Mouse (Mus musculus) CH12.LX (cell line): ENCODE measurements around the gene Prrc2c. TPM values are rescaled to one million over a fixed set of nuclear protein-coding genes. Genes with fewer than 3 reads are reported as not detected.
"Not testable (repeated sequence)": the region's sequence is repeated elsewhere in the genome, so short reads cannot be mapped to it uniquely, and the experiment has no call there.

Experiments used
- DNase-seq: peaks from one replicate; pipeline ENCODE4 v3.0.0-alpha.2; 2013; ENCODE audit errors: extremely low read depth
- H3K27ac ChIP-seq: 2 replicates; pipeline ENCODE4 v1.5.1; 2012; ENCODE audit warnings: low read depth, mild to moderate bottlenecking, control low read depth, moderate library complexity; ENCODE audit not compliant: insufficient read depth
- H3K27me3 ChIP-seq: replicated peaks from 2 replicates; pipeline ENCODE3; 2012; ENCODE audit warnings: inconsistent platforms
- H3K36me3 ChIP-seq, 2 experiments: replicated peaks in 1 of 2; 2 replicates each; pipeline versions ENCODE3 to v1.6.1; 2012; ENCODE audit warnings: inconsistent platforms in 1 of 2, low read length in 1 of 2, mild to moderate bottlenecking in 1 of 2, mixed read lengths in 1 of 2, moderate library complexity in 1 of 2; ENCODE audit not compliant: control insufficient read depth in 1 of 2, insufficient read depth in 1 of 2
- H3K4me1 ChIP-seq, 2 experiments: 2 replicates each; pipeline ENCODE4 v1.6.1; 2012; ENCODE audit warnings: inconsistent platforms in 1 of 2, moderate library complexity in 1 of 2; ENCODE audit not compliant: insufficient read depth in 2 of 2, control insufficient read depth in 1 of 2
- H3K4me2 ChIP-seq: 2 replicates; pipeline ENCODE4 v1.6.1; 2012; ENCODE audit warnings: low read depth, mild to moderate bottlenecking, control low read depth; ENCODE audit not compliant: poor library complexity, insufficient read depth, severe bottlenecking
- H3K4me3 ChIP-seq, 3 experiments: fragments of 150-350 bp in 1 of 3; sonication (generic) in 1 of 3; replicated peaks in 1 of 3; 2 replicates each; pipeline versions ENCODE3 to v1.5.1; 2011 to 2012; ENCODE audit warnings: low read depth in 2 of 3, low read length in 2 of 3, mild to moderate bottlenecking in 2 of 3, moderate library complexity in 2 of 3, control low read depth in 1 of 3, improper control_type of control experiment in 1 of 3, inconsistent platforms in 1 of 3, mixed read lengths in 1 of 3; ENCODE audit not compliant: poor library complexity in 1 of 3
- H3K79me2 ChIP-seq: replicated peaks from 2 replicates; pipeline ENCODE4 v1.6.1; 2012; ENCODE audit warnings: mild to moderate bottlenecking, moderate library complexity; ENCODE audit not compliant: control insufficient read depth, poor library complexity, insufficient read depth, severe bottlenecking; ENCODE audit errors: extremely low read depth
- H3K9ac ChIP-seq: 2 replicates; pipeline ENCODE4 v1.6.1; 2012; ENCODE audit warnings: low read depth, mild to moderate bottlenecking, control low read depth, moderate library complexity; ENCODE audit not compliant: insufficient read depth
- H3K9me3 ChIP-seq: replicated peaks from 2 replicates; pipeline ENCODE3; 2012; ENCODE audit warnings: low read length, inconsistent platforms, mixed read lengths
- BHLHE40 ChIP-seq: IDR thresholded peaks from 2 replicates; pipeline ENCODE4 v1.6.1; 2011; ENCODE audit warnings: mild to moderate bottlenecking, low read depth, low read length, improper control_type of control experiment
- CHD1 ChIP-seq: IDR thresholded peaks from 2 replicates; pipeline ENCODE4 v1.6.1; 2012; ENCODE audit warnings: low read depth, low read length, improper control_type of control experiment, inconsistent platforms
- CHD2 ChIP-seq: IDR thresholded peaks from 2 replicates; pipeline ENCODE4 v1.6.1; 2011; ENCODE audit warnings: low read length, improper control_type of control experiment
- CTCF ChIP-seq, 2 experiments: IDR thresholded peaks in 1 of 2; conservative IDR thresholded peaks in 1 of 2; 2 replicates each; pipeline ENCODE4 v1.5.1; 2011 to 2012; ENCODE audit warnings: low read depth in 2 of 2, low read length in 2 of 2, improper control_type of control experiment in 1 of 2, inconsistent platforms in 1 of 2, mild to moderate bottlenecking in 1 of 2, moderate library complexity in 1 of 2
- E2F4 ChIP-seq: IDR thresholded peaks from 2 replicates; pipeline ENCODE4 v1.6.1; 2011; ENCODE audit warnings: low read depth, low read length, improper control_type of control experiment; ENCODE audit not compliant: insufficient replicate concordance
- EP300 ChIP-seq: IDR thresholded peaks from 2 replicates; pipeline ENCODE4 v1.6.1; 2011; ENCODE audit warnings: low read length, improper control_type of control experiment
- ETS1 ChIP-seq: conservative IDR thresholded peaks from 2 replicates; pipeline ENCODE4 v1.6.1; 2012; ENCODE audit warnings: low read depth, mild to moderate bottlenecking, inconsistent platforms, low read length, improper control_type of control experiment, moderate library complexity
- GABPA ChIP-seq: IDR thresholded peaks from 2 replicates; pipeline ENCODE4 v1.6.1; 2012; ENCODE audit warnings: low read depth, low read length, improper control_type of control experiment, inconsistent platforms; ENCODE audit not compliant: insufficient replicate concordance
- JUND ChIP-seq: conservative IDR thresholded peaks from 2 replicates; pipeline ENCODE4 v1.6.1; 2011; ENCODE audit warnings: low read depth, low read length, improper control_type of control experiment
- KAT2A ChIP-seq: IDR thresholded peaks from 2 replicates; pipeline ENCODE4 v1.6.1; 2012; ENCODE audit warnings: low read length, improper control_type of control experiment, inconsistent platforms; ENCODE audit not compliant: insufficient replicate concordance
- MAFK ChIP-seq: IDR thresholded peaks from 2 replicates; pipeline ENCODE4 v1.6.1; 2011; ENCODE audit warnings: low read length, improper control_type of control experiment; ENCODE audit not compliant: insufficient replicate concordance
- MAX ChIP-seq: IDR thresholded peaks from 2 replicates; pipeline ENCODE4 v1.6.1; 2011; ENCODE audit warnings: low read length, improper control_type of control experiment
- MEF2A ChIP-seq: IDR thresholded peaks from 2 replicates; pipeline ENCODE4 v1.6.1; 2014; ENCODE audit warnings: low read depth, mild to moderate bottlenecking, inconsistent platforms, low read length, improper control_type of control experiment, borderline replicate concordance
- MXI1 ChIP-seq: IDR thresholded peaks from 2 replicates; pipeline ENCODE4 v1.6.1; 2011; ENCODE audit warnings: mild to moderate bottlenecking, low read depth, low read length, improper control_type of control experiment
- NRF1 ChIP-seq: IDR thresholded peaks from 2 replicates; pipeline ENCODE4 v1.6.1; 2014; ENCODE audit warnings: low read depth, mild to moderate bottlenecking, inconsistent platforms, low read length, improper control_type of control experiment, moderate library complexity
- PAX5 ChIP-seq: IDR thresholded peaks from 2 replicates; pipeline ENCODE4 v1.6.1; 2012; ENCODE audit warnings: low read length, inconsistent platforms, mixed read lengths
- RAD21 ChIP-seq: IDR thresholded peaks from 2 replicates; pipeline ENCODE4 v1.6.1; 2011; ENCODE audit warnings: low read depth, mild to moderate bottlenecking, low read length, improper control_type of control experiment, moderate library complexity
- SIN3A ChIP-seq: IDR thresholded peaks from 2 replicates; pipeline ENCODE4 v1.6.1; 2012; ENCODE audit warnings: low read length, improper control_type of control experiment, inconsistent platforms
- TBP ChIP-seq: conservative IDR thresholded peaks from 2 replicates; pipeline ENCODE4 v1.6.1; 2011; ENCODE audit warnings: low read depth, low read length, improper control_type of control experiment
- TCF12 ChIP-seq: IDR thresholded peaks from 2 replicates; pipeline ENCODE4 v1.6.1; 2014; ENCODE audit warnings: low read depth, mild to moderate bottlenecking, inconsistent platforms, low read length, improper control_type of control experiment
- UBTF ChIP-seq: IDR thresholded peaks from 2 replicates; pipeline ENCODE4 v1.6.1; 2012; ENCODE audit warnings: low read depth, mild to moderate bottlenecking, inconsistent platforms, low read length, improper control_type of control experiment, moderate library complexity
- USF1 ChIP-seq: IDR thresholded peaks from 2 replicates; pipeline ENCODE4 v1.6.1; 2014; ENCODE audit warnings: low read depth, mild to moderate bottlenecking, inconsistent platforms, low read length, improper control_type of control experiment
- USF2 ChIP-seq: conservative IDR thresholded peaks from 2 replicates; pipeline ENCODE4 v1.6.1; 2011; ENCODE audit warnings: low read depth, low read length, improper control_type of control experiment
- ZC3H11A ChIP-seq: IDR thresholded peaks from 2 replicates; pipeline ENCODE4 v1.6.1; 2012; ENCODE audit warnings: low read depth, mild to moderate bottlenecking, inconsistent platforms, low read length, improper control_type of control experiment
- ZKSCAN1 ChIP-seq: IDR thresholded peaks from 2 replicates; pipeline ENCODE4 v1.6.1; 2012; ENCODE audit warnings: low read depth, inconsistent platforms, low read length, improper control_type of control experiment, borderline replicate concordance
- ZMIZ1 ChIP-seq: IDR thresholded peaks from 2 replicates; pipeline ENCODE4 v1.6.1; 2012; ENCODE audit warnings: low read depth, mild to moderate bottlenecking, inconsistent platforms, low read length, improper control_type of control experiment
- dilution Hi-C: fragments of 300-500 bp; cut with MboI; formaldehyde crosslinking; loops from 2 replicates; pipeline ENCODE4 v1.14.3; 2020; ENCODE audit warnings: low sequenced_read_pairs; ENCODE audit not compliant: extremely low pct_unique_long_range_greater_than_20kb, extremely low pct_ligation_motif_present
- in situ Hi-C: fragments of 300-500 bp; cut with MboI; formaldehyde crosslinking; loops from 3 replicates; pipeline ENCODE4 v1.14.3; 2019; ENCODE audit warnings: low sequenced_read_pairs, low pct_ligation_motif_present, low pct_unique_long_range_greater_than_20kb, mixed read lengths
- polyA plus RNA-seq: library from polyadenylated mRNA; unstranded; fragments of >175 nt; gene quantifications from 2 replicates; pipeline ENCODE4 v1.2.1, GENCODE M21; 2012; ENCODE audit warnings: low read depth; ENCODE audit not compliant: insufficient read length
- total RNA-seq, 2 experiments: library from RNA; depleted of rRNA; stranded (reverse); fragments of 300-350 nt in 1 of 2; fragments of >200 nt in 1 of 2; gene quantifications; 2 replicates each; pipeline ENCODE4 v1.2.3; 2012 to 2014

Gene Prrc2c
- total and polyA plus RNA-seq, 3 experiments, result 30.9 to 144 (median 59.8) TPM

DNA sequence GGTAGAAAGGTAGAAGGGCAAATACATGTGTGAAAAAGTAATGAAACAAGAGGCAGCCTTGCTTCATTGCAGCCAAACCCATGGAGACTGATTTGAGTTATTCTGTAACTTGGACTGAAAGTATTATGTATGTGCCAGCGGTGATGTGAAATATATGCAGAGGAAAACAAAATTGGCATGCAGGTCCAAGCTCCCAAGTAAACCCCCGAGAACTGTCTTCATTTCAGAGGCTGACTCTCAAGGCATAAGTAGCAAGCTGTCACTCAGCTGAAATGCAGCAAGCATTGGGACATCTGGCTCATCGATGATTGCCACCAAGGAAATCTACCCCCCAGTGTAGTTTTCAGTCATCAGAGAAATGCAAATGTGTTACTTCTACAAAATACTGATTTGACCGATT, 44.9 kb upstream of the Prrc2c start:
- H3K4me2 ChIP-seq, result no peak overlapping the region
- H3K27me3 ChIP-seq, result no peaks in the 10 kb centered on the region
- DNase-seq, result no peak
- H3K4me1 ChIP-seq, result no peaks in the 10 kb centered on the region
- H3K9ac ChIP-seq, result no peak overlapping the region; the same call in 1 of the 2 replicates
- dilution Hi-C loops, result no loop called here
- H3K36me3 ChIP-seq, result no peaks in the 10 kb centered on the region
- H3K27ac ChIP-seq, result no peak overlapping the region
- TF ChIP-seq ZC3H11A, result no peak
- TF ChIP-seq TCF12, result no peak
- no peak for TF ChIP-seq JUND
- TF ChIP-seq CHD1, result no peak
- no peak for TF ChIP-seq RAD21
- TF ChIP-seq GABPA, result no peak
- no peak for TF ChIP-seq MEF2A
- TF ChIP-seq MAFK, result no peak
- no peak for TF ChIP-seq EP300
- TF ChIP-seq TBP, result no peak
- no peak for TF ChIP-seq PAX5
- TF ChIP-seq ETS1, result no peak
- TF ChIP-seq, all 38 proteins: peak for 0
- Histone ChIP-seq H3K9me3 (no peaks in the 10 kb centered on the region), H3K79me2 (no peaks in the 10 kb centered on the region), H3K4me3 (no peak overlapping the region)
- in situ Hi-C loops, result no loop called here

DNA sequence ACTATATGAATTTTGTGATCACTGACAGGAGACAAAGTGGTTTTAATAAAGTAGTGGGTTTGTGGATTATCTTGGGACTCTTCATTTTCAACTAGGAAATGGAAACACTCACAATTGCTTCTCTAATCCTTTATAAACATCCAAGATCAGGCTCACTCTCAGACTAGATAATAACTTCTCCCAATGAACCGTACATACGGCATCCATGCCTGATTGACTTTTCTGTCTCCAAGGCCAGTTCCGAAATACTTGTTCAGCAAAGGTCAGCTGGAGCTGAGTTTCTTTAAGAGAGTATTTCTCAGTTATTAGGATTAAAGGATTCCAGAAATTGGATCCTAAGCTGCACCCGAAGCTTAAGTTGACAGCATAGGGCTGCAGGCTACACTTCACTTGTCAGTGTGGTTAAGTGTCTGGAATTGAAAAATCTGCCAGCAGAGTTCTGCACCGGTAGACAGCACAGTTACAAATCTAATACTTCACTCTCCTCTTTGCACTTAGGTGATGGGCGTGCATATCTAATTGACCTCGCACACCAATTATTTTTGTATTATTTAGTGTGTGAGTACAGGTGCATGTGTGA, 43.4 kb upstream of the Prrc2c start:
- H3K4me2 ChIP-seq, result no peak overlapping the region
- no peak for DNase-seq
- no peaks in the 10 kb centered on the region for H3K79me2 ChIP-seq
- no peaks in the 10 kb centered on the region for H3K9me3 ChIP-seq
- no peak overlapping the region for H3K27ac ChIP-seq
- dilution Hi-C loops (no loop called here), in situ Hi-C loops (no loop called here)
- no peak overlapping the region for H3K9ac ChIP-seq
- no peaks in the 10 kb centered on the region for H3K36me3 ChIP-seq
- H3K27me3 ChIP-seq, result no peaks in the 10 kb centered on the region
- H3K4me3 ChIP-seq, result no peak overlapping the region
- no peak for TF ChIP-seq NRF1
- no peak for TF ChIP-seq MAX
- TF ChIP-seq ZC3H11A, result no peak
- no peak for TF ChIP-seq USF1
- TF ChIP-seq ZMIZ1, result no peak
- no peak for TF ChIP-seq MAFK
- TF ChIP-seq MEF2A, result no peak
- TF ChIP-seq USF2, result no peak
- TF ChIP-seq ZKSCAN1, result no peak
- no peak for TF ChIP-seq JUND
- TF ChIP-seq KAT2A, result no peak
- no peak for TF ChIP-seq CHD2
- no peak for TF ChIP-seq SIN3A
- TF ChIP-seq E2F4, result no peak
- TF ChIP-seq CTCF (conservative IDR thresholded peaks at IDR 0.05 in 1 of 2, IDR thresholded peaks at IDR 0.05 in 1 of 2; ENCODE audit: low read depth in 2 of 2, low read length in 2 of 2), result no peak
- no peak for TF ChIP-seq PAX5
- no peak for TF ChIP-seq MXI1
- TF ChIP-seq UBTF, result no peak
- TF ChIP-seq TCF12, result no peak
- no peak for TF ChIP-seq BHLHE40
- H3K4me1 ChIP-seq, result no peaks in the 10 kb centered on the region

DNA sequence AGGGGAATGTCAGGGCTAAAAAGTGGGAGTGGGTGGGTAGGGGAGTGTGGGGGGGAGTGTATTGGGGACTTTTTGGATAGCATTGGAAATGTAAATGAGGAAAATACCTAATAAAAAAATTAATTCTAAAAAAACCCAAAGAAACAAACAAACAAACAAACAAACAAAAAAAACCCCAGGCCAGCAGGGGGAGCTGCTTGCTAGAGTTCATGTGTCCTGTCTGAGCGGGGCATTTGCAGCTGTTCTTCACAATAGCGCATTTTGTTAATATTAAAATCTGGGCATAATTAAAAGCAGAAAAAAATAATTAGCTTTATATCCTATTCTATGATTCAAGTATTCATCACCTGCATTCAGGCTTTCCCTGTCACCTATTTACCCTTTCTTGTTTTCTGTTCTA, 40.7 kb upstream of the Prrc2c start:
- H3K27ac ChIP-seq, H3K9me3 ChIP-seq, H3K9ac ChIP-seq, DNase-seq, H3K4me1 ChIP-seq, H3K4me3 ChIP-seq, H3K27me3 ChIP-seq, H3K4me2 ChIP-seq, dilution Hi-C loops, H3K36me3 ChIP-seq, H3K79me2 ChIP-seq, in situ Hi-C loops: not testable (repeated sequence)
